Mouse (Mus musculus): ENCODE results near the gene Atp6v0e2. TPM values are rescaled to one million over a fixed set of nuclear protein-coding genes. Genes with fewer than 3 reads are reported as not detected.

Atp6v0e2 gene
- total RNA-seq (2014; rRNA removed; ENCODE audit: low replicate concordance) (10.5 and 17.2 TPM in 2 replicates), polyA plus RNA-seq (2015; fragmentation: Nextera tagmentation; extraction: Ambion mirVana) (13.0 and 15.4 TPM in 2 replicates)

GRCm38 (mm10) chr6:48537105-48537954 is at the start of gene Atp6v0e2:
Atp6v0e2 (plus strand) TSS chr6:48537615.
- no peaks in the 10 kb centered on the region for H3K9me3 ChIP-seq (replicated peaks; ENCODE audit: control insufficient read depth, low read length)
- H3K36me3 ChIP-seq (replicated peaks; ENCODE audit: control insufficient read depth, insufficient read depth, low read length): 0 out of 2 replicates have a peak, but pooled peaks cover under 1% of the 10 kb centered on the region
- H3K27me3 ChIP-seq (ENCODE audit: control insufficient read depth, insufficient read depth, low read length): no peaks in the 10 kb centered on the region; the same call in 1 of the 2 replicates
- TF ChIP-seq CTCF (IDR thresholded peaks at IDR 0.05; ENCODE audit: low read depth): no peak
- no peak for TF ChIP-seq EP300 (IDR thresholded peaks at IDR 0.05; ENCODE audit: low read depth)
- 7% methylated on average over 38 of the region's 38 CpGs for WGBS
- H3K4me3 ChIP-seq (ENCODE audit: low read depth, low read length): peak within 1 kb of the TSS; percentile 35
- peaks cover 6% of the 10 kb centered on the region; the same call in 1 of the 2 replicates for H3K4me1 ChIP-seq (ENCODE audit: control insufficient read depth, insufficient read depth)
- ATAC-seq (ENCODE audit: insufficient read depth, low read depth) (peak; percentile 76), DNase-seq (ENCODE audit: low spot score) (peak; percentile 73)
- peak within 1 kb of the TSS; percentile 56 for H3K4me2 ChIP-seq (ENCODE audit: low read depth, low read length)
- H3K27ac ChIP-seq (ENCODE audit: low read depth): no peak within 1 kb of the TSS
- peak within 1 kb of the TSS; percentile 35; the same call in 1 of the 2 replicates for H3K9ac ChIP-seq (replicated peaks; ENCODE audit: low read depth, low read length)

- no peak for TF ChIP-seq EP300 (IDR thresholded peaks at IDR 0.05; ENCODE audit: low read depth)
- TF ChIP-seq CTCF (IDR thresholded peaks at IDR 0.05; ENCODE audit: low read depth): no peak
- H3K27me3 ChIP-seq (ENCODE audit: control insufficient read depth, insufficient read depth, low read length): no peaks in the 10 kb centered on the region
- no peaks in the 10 kb centered on the region for H3K36me3 ChIP-seq (replicated peaks; ENCODE audit: control insufficient read depth, insufficient read depth, low read length)
- H3K4me3 ChIP-seq (ENCODE audit: low read depth, low read length): no peak overlapping the region
- peak overlapping the region; percentile 42 for H3K4me2 ChIP-seq (ENCODE audit: low read depth, low read length)
- DNase-seq (ENCODE audit: low spot score) (peak; percentile 36), ATAC-seq (ENCODE audit: insufficient read depth, low read depth) (peak; percentile 51)
- 12% methylated on average over 17 of the region's 25 CpGs for WGBS
- no peak overlapping the region for H3K27ac ChIP-seq (ENCODE audit: low read depth)
- H3K4me1 ChIP-seq (ENCODE audit: control insufficient read depth, insufficient read depth): no peaks in the 10 kb centered on the region
- H3K9me3 ChIP-seq (replicated peaks; ENCODE audit: control insufficient read depth, low read length): no peaks in the 10 kb centered on the region
- no peak overlapping the region for H3K9ac ChIP-seq (replicated peaks; ENCODE audit: low read depth, low read length)
These were observed 49.4 kb upstream of the Atp6v0e2 start for GRCm38 (mm10) chr6:48487747-48488725.

DNA sequence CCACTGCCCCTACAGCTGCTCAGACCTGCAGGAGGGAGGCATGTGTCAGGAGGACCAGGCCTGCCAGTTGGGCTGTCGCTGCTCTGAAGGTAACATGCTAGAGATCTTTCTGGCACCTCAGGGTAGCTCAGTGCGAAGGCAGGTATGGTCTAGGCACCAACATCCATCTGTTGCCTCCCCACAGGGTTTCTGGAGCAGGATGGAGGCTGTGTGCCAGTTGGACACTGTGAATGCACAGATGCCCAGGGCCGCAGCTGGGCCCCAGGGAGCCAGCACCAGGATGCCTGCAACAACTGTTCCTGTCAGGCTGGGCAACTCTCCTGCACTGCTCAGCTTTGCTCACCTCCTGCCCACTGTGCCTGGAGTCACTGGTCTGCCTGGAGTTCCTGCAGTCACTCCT is 47.7 kb upstream of the Atp6v0e2 start:
- ATAC-seq (ENCODE audit: insufficient read depth, low read depth) (no peak), DNase-seq (ENCODE audit: low spot score) (no peak)
- 85% methylated on average over 3 of the region's 3 CpGs for WGBS
- Histone ChIP-seq H3K9ac (replicated peaks; ENCODE audit: low read depth, low read length) (no peak overlapping the region), H3K27me3 (ENCODE audit: control insufficient read depth, insufficient read depth, low read length) (no peaks in the 10 kb centered on the region), H3K4me1 (ENCODE audit: control insufficient read depth, insufficient read depth) (no peaks in the 10 kb centered on the region), H3K36me3 (replicated peaks; ENCODE audit: control insufficient read depth, insufficient read depth, low read length) (no peaks in the 10 kb centered on the region), H3K9me3 (replicated peaks; ENCODE audit: control insufficient read depth, low read length) (no peaks in the 10 kb centered on the region), H3K27ac (ENCODE audit: low read depth) (no peak overlapping the region), H3K4me3 (ENCODE audit: low read depth, low read length) (no peak overlapping the region), H3K4me2 (ENCODE audit: low read depth, low read length) (no peak overlapping the region)
- no peak for TF ChIP-seq CTCF (IDR thresholded peaks at IDR 0.05; ENCODE audit: low read depth)
- no peak for TF ChIP-seq EP300 (IDR thresholded peaks at IDR 0.05; ENCODE audit: low read depth)

GRCm38 (mm10) chr6:48491361-48491760 is 46.1 kb upstream of the Atp6v0e2 start:
- 55% methylated on average over 9 of the region's 9 CpGs for WGBS
- no peaks in the 10 kb centered on the region for H3K36me3 ChIP-seq (replicated peaks; ENCODE audit: control insufficient read depth, insufficient read depth, low read length)
- H3K27ac ChIP-seq (ENCODE audit: low read depth): no peak overlapping the region
- TF ChIP-seq CTCF (IDR thresholded peaks at IDR 0.05; ENCODE audit: low read depth): no peak
- no peak for TF ChIP-seq EP300 (IDR thresholded peaks at IDR 0.05; ENCODE audit: low read depth)
- no peaks in the 10 kb centered on the region for H3K27me3 ChIP-seq (ENCODE audit: control insufficient read depth, insufficient read depth, low read length)
- H3K4me1 ChIP-seq (ENCODE audit: control insufficient read depth, insufficient read depth): no peaks in the 10 kb centered on the region
- H3K9ac ChIP-seq (replicated peaks; ENCODE audit: low read depth, low read length): no peak overlapping the region
- no peaks in the 10 kb centered on the region for H3K9me3 ChIP-seq (replicated peaks; ENCODE audit: control insufficient read depth, low read length)
- no peak overlapping the region for H3K4me3 ChIP-seq (ENCODE audit: low read depth, low read length)
- ATAC-seq (ENCODE audit: insufficient read depth, low read depth): no peak
- no peak for DNase-seq (ENCODE audit: low spot score)
- no peak overlapping the region for H3K4me2 ChIP-seq (ENCODE audit: low read depth, low read length)

GRCm38 (mm10) chr6:48493136-48493730 is 44.2 kb upstream of the Atp6v0e2 start:
- Histone ChIP-seq H3K27me3 (ENCODE audit: control insufficient read depth, insufficient read depth, low read length) (no peaks in the 10 kb centered on the region), H3K36me3 (replicated peaks; ENCODE audit: control insufficient read depth, insufficient read depth, low read length) (no peaks in the 10 kb centered on the region), H3K4me1 (ENCODE audit: control insufficient read depth, insufficient read depth) (no peaks in the 10 kb centered on the region), H3K4me3 (ENCODE audit: low read depth, low read length) (no peak overlapping the region), H3K9ac (replicated peaks; ENCODE audit: low read depth, low read length) (no peak overlapping the region), H3K4me2 (ENCODE audit: low read depth, low read length) (no peak overlapping the region), H3K9me3 (replicated peaks; ENCODE audit: control insufficient read depth, low read length) (no peaks in the 10 kb centered on the region), H3K27ac (ENCODE audit: low read depth) (no peak overlapping the region)
- TF ChIP-seq EP300 (IDR thresholded peaks at IDR 0.05; ENCODE audit: low read depth): no peak
- TF ChIP-seq CTCF (IDR thresholded peaks at IDR 0.05; ENCODE audit: low read depth): no peak
- ATAC-seq (ENCODE audit: insufficient read depth, low read depth) (no peak), DNase-seq (ENCODE audit: low spot score) (no peak)
- 39% methylated on average over 8 of the region's 8 CpGs for WGBS
